Mouse (Mus musculus) layer of hippocampus, postnatal 25 days (tissue): ENCODE data around the gene Ifnb1. TPM values are rescaled to one million over a fixed set of nuclear protein-coding genes. Genes with fewer than 3 reads are reported as not detected.
"Not testable (repeated sequence)": the region's sequence is repeated elsewhere in the genome, so short reads cannot be mapped to it uniquely, and the experiment has no call there.

Source experiments
- DNase-seq, 2 experiments: peaks; one replicate each; pipeline ENCODE4 v3.0.0; 2022; ENCODE audit warnings: mixed read lengths in 2 of 2, low spot score in 1 of 2; ENCODE audit errors: extremely low spot score in 1 of 2
- total RNA-seq, 2 experiments: library from RNA; stranded (reverse); gene quantifications; 2 replicates each; pipeline ENCODE4 v1.2.3; 2021

The Ifnb1 gene
- not detected for total RNA-seq

DNA sequence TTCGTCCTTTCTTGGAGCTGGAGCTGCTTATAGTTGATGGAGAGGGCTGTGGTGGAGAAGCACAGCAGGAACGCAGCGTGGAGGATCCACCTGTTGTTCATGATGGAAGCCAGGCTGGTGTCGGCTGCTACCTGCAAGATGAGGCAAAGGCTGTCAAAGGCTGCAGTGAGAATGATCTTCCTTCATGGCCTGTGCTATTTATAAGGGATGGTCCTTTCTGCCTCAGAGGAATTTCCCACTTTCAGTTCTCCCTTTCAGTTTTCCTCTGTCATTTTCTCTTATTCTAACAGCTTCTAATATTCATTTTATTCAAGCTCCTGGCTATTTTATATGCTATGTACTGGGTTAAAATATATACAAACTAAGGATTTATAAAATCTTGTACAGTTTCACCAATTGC lies at the start of gene Ifnb1:
Gene Ifnb1, minus strand, starts transcription at position 101 of the 400 bp plus-strand sequence.
- DNase-seq: no peak

DNA sequence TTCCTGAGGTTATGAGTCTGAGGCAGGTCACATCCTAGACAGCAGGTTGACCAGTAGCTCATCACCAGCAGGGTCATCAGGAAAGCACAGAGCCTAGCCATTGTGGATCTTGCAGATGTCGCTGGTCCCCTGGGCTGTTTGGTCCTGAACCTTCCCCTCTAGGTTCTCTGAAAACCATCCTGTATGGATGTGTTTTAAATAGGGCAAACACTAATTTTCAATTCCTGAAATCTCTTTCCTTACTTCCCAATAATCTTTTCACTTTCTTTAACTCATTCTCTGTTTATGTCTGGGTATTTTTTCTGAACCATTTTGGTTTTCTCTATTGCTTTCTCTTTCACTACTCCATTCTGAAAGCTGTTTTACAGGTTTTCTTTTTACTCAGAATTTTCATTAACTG lies 49.1 kb upstream of the Ifnb1 start, which contains the start of gene Ifna14:
Gene Ifna14, minus strand, starts transcription at position 101 of the 400 bp plus-strand sequence.
- no peak for DNase-seq

DNA sequence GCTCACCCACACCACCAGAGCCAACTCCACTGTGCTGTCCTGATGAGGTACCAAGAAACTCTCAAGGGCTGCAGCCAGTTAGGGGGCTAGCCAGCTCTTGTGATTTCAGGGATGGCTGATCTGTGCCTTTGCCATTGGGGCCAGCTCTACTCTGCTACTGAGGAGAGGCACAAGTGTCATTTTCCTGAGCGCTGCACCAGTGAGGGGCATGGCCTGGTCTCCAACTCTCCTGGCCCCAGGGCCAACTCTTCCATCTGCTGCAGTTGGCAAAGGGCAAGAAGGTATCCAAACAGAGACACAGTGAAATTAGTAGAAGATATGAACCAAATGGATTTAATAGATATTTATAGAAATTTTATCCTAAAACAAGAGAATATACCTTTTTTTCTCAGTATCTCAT lies 39.2 kb upstream of the Ifnb1 start:
- no peak for DNase-seq

DNA sequence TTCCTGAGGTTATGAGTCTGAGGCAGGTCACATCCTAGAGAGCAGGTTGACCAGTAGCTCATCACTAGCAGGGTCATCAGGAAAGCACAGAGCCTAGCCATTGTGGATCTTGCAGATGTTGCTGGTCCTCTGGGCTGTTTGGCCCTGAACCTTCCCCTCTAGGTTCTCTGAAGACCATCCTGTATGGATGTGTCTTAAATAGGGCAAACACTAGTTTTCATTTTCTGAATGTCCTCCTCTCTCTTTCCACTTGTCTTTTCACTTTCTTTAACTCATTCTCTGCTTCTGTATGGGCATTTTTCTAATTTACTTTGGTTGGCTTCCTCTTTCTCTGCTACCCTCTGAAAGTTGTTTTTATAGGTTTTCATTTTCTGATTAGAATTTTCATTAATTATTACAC lies 35.6 kb upstream of the Ifnb1 start, which contains the start of gene Ifna15:
Gene Ifna15, minus strand, starts transcription at position 101 of the 400 bp plus-strand sequence.
- not testable (repeated sequence) for DNase-seq

DNA sequence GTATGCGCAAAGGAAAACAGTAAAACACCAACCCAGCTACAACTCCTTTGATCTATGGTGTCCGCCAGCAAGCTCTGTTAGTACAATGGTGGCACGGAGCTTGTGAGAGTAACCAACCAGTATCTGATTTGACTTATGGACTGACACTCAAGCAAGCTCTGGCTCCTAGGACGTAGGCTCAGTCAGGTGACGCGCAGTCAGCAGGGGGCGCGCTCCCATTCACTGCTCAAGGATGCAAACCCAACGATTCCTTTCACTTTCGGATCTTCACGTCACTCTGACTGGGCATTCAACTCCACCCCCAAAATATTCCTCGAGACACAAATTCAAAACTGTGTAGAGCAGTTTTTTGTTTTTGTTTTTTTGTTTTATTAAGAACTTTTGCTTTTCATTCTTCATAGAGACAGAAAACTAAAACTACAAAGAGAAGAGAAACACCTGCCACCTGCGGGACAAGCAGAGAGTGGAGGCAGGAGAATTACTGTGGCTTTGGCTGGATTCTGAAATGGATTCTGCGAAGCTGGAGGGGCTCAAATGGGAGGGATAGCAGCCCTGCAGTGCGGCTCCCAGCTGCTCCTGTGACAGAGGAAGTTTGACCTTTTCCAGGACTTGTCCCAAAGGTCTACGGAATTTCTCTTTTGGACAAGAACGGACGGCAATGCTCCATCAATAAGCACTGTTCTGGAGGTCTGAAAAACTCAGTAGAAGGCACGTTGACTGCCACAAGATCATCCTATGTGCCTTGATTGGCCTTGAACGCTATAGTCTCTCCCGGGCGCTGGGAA lies 27.8 kb upstream of the Ifnb1 start:
- peak; percentile 36 to 71 for DNase-seq

DNA sequence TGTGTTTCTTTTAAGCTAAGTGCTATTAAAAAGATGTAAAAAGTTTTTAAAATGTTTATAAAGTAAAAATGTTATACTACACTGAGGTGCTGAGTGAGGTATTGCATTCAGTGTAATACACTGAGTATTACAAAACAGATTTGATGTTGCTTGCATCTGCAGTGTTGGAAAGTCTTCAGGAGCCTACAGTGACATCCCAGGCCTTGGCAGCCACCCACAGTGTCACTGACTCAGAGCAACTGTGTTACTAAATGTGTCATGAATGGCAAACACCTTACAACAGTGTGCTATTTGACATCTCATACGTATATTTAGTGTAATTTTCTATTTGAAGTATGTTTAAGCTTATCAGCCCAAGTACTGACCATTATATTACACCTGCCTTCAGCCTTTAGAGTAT lies 25.4 kb upstream of the Ifnb1 start:
- DNase-seq: no peak

DNA sequence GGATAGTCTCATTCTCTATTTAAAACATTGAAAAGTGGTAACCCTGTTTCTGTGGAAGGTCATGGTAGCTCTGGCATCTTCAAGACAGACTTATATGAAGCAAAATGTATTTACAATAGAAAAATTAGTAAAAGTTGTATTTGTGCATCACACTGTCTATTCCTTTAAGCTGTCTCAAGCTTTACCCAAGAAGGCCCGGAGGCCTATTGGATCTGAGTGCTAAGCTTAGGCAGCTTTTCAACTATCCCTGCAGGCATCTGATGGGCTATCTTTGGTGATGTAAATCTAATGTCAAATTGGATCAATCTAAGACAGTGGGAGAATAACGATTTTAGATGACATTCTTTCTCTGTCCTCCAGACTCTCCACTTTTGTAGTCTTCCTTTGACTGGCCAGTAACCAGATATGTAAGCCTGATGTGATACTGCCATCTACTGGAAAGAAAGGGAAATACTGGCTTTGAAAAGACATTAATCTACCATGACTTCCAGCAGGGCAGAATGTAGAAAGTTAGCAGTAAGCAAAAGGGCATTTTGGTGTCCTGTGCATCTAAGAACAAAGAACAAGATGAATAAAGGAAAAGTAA lies 21.2 kb upstream of the Ifnb1 start:
- no peak for DNase-seq

DNA sequence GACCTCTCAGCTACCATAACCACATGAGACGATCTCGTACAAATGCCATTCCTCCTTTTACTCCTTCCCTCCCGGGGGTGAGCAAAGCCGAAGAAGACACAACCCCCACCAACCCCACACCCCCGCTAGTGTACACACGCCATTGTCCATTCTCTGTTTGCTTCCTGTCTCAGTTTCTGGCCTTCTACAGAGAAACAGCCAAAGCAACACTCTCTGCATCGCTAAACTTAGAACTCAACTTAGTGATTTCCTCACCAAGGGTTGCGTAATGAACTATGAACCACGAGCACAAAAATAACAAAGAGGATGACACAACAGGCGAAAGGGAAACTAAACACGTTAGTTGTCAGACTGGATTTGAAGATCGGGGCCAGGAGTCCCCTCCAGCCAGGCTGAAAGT lies 14.8 kb upstream of the Ifnb1 start:
- no peak for DNase-seq

DNA sequence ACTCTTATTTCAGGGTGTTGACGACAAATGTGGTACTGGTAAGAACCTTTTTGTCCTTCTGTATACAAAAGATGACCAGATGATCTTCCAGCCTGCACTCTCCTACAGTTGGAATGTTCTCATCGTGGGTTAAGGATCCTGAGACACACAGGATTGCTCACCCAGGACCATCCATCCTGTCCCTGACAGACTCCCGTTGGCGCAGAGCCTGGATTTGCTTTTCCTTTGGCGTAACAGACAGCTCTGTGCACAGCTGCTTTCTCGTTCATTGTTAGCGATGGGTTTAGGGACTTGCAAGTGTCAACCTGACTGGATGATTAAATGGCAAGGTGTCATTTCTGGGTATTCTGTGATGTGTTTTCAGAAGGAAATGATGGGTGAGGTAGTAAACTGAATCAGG lies 14.1 kb upstream of the Ifnb1 start:
- DNase-seq: no peak

DNA sequence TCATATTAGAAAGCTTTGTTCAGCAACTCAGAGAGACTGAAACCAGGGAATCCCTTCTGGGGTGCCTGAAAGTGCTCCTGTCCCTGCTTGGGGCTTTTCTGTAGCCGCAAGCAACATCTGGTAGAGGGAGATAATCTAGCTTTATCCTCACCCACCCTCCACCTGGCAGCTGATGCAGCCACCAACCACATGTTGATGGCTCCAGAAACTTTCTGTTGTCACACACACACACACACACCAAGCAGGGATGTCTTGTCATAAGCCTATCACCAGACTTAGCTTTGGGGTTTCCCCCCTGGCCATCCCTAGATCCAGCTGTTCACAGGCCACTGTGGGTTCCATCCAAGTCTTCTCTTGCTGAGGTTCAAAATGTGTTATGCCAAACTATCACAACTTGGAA lies 13.2 kb upstream of the Ifnb1 start:
- DNase-seq: no peak

DNA sequence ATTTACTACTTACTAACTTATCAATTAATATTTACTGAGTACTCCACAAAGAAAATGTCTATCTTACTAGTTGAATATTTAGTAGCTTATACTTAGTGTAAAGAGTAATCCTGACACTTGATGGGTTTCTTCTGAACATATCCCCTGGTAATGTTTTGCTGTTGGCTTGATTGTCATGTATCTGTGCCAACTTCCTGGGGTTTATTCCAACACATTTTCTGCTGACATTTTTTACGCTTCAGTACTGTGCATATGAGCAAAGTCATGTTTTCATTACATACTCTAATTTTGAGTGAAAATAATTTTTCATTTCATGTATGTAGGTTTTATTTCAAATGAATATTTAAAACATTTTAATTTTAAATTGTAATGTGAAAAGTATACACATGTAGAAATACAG lies 12.3 kb upstream of the Ifnb1 start:
- DNase-seq: no peak

DNA sequence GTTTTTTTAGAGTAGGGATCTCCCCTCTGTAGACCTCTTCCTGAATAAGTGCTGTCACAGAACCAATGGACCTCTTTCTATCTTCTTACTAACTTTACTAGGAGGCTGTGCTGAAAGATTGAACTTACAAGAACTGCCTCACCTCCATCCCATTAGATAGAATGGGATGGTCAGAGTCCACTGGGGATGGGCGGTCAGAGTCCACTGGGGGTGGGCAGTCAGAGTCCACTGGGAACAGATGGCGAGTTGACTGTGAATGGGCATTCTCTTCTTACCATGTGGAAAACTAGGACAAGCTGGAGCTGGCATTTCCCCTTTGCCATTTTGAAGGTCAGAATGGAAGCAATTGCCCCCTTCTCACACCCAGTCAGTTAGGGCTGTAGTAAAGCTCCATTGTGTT lies 10.9 kb upstream of the Ifnb1 start:
- no peak for DNase-seq

DNA sequence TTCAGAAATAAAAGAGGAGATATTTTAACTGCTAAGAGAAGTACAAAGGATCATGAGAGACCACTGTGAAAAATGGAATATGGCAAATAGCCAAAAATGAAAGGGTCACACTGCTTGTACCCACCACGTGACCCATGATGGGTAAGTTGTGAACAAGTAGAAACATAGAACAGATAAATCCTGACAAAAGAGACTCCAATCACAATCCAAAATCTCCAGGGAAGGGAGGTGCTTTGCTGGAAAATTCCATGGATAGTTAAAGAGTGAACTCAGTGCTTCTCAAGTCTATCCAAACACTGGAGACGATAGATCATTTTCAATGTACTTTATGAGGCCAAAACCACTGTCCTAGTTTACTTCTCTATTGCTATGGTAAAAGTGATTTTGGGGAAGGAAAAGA lies 8.3 kb upstream of the Ifnb1 start:
- no peak for DNase-seq

DNA sequence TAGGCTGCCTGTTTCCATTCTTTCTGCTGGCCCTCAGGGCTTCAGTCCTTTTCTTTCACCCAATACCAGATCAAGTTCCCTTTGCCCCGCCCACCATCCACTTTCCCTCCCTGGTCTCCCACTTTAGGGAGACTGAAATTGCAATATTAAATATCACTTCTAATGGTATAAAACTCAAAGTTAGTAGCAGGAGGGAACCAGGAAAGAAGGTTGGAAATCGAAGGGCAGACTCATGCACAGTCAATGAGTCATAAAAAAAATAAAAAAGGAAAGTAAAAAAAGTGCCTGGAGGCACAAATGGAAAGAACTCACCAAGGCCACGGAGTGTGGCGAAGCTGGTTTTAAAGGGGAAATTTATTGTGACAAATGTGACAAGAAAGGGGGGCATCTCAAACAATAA lies 7.7 kb upstream of the Ifnb1 start:
- DNase-seq: no peak

DNA sequence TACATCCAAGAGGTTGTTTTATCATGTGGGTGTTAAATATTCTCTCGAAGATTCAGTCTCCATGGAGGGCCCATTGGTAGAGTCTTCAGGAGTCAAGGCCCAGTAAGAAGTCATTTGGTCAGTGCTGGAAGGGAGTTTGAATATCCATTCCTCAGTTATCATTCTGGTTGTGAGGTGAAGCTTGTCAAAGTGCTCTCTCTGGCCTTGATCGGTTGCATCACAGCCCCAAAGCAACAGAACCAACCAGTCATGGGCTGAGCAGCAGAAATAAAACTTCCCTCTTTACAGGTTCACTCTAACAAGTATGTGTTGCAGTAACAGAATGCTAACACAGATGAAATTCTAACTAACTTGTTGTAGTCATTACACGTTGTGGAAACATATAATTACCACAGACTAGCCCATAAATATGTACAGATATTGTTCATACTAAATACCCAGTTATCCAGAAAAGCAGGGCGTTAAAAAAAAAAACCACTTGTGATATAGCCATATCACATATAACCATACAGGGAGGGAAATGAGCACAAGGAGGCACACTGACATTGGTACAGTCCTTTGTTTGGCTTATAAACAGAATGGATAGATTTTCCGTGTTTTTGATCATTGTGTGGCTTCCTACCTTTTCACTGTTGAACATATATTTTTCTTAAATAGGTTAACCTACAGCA lies 3.9 kb upstream of the Ifnb1 start:
- no peak for DNase-seq

DNA sequence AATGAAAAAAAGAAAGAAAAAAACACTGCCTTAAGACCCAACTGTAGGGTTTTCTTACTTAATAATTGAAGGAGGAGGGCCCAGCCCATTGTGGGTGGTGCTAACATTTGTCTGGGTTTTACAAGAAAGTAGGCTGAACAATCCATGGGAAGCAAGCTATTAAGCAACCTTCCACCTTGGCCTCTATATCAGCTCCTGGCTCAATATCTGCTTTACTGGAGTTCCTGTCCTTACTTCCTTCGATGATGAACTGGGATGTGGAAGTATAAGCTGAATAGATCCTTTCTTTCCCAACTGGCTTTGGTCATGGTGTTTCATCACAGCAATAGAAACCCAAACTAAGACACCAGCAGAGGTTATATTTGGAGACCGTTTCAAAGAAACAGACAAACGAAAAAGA lies 2.8 kb upstream of the Ifnb1 start:
- DNase-seq: no peak

DNA sequence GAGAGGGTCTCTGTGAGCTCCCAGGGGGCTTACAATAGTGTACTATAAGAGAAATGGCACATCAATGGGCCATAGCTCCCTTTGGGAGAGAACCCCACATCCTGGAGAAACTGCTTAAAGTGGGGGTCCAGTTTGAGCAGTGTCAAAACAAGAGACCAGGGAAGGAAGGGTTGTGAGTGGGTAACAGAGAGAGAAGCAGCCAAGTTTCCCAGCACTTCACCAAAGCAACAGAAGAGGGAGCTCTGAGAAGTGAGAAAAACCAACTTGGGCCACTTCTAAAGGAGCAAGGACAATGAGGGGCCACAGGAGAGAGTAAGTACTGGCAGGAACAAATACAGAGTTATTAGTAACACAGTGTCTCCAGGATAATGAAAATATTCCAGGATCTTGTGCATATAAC lies 667 bp upstream of the Ifnb1 start:
- DNase-seq: no peak

DNA sequence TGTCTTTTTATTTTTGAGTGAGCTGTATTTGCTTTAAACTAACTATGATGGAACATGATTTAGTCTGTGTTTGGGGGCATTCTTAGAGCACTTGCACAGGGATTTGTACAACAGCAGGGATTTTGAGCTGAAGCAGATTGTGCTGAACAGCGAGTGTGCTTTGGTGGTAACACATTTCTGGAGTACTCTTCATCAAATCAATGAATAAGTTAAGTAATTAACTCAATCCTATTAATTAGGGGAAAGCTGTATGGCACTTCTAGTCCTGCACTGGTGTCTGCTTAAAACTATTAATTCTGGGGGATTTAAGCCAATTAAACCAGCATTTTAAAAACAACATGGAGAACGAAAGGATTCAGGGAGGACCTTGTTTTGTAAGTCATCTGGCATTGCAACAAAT lies 4.6 kb downstream of the Ifnb1 start:
- no peak for DNase-seq

DNA sequence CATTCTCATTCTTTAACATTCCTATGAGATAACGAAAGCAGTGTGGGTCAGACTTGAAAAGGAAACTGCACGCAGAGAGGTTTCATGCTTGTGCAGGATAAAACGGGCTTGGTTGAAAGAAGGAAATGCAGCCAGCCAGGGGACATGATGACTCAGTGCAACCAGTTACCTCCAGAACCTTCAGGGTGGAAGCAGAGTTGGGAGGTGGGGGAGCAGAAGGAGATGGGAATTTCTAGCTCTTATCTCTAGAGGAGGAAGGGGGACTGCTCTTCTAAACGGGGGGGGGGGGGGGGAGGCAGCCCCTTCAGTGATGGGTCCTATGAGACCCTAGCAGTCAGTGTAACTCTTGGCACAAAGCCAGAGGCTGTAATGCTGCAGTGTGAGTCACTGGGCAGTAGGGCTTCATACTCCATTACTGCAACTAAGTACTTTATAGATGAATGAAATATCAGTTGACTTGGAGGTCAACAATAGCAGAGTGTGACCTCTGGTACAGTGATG lies 6.8 kb downstream of the Ifnb1 start:
- DNase-seq: no peak

DNA sequence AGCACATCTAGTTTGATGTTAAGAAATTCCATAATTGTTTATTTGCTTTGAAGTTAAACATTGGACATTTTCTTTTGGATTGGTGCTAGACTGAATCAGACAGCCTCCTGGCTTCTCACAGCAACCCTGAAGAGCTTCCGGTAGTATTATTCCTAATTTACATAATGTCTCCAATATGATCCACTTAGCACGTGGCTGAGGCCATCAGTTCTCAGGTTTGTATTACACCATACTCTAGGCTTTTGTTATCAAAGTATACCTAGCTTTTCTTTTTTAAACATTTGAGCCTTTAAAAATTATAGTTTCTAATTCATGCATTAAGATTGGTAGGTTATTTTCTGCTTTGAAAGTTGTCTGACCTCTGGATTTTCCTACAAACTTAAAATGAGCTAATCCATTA lies 7.3 kb downstream of the Ifnb1 start:
- no peak for DNase-seq

DNA sequence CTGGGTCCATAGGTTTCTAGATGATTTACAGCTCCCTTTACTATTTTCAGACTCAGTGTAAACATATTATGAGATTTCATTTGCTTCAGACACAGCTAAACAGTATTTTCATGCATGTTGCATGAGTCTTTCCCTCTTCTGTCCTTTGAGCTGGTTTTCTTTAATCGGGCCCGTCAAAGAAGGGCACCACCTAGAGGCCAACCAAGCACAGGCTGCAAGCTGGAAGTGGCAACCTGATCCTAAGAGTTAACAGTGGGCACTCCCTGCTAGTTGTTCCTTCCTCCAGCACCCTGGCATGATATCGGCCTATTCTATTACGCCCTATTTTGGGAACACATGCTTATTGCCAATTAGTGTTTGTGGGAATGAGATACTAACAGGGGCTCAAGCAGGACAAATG lies 8.2 kb downstream of the Ifnb1 start:
- peak in 1 of 2 experiments; percentile 39 for DNase-seq
